Mouse (Mus musculus) c-Kit-positive CD71-positive TER-119-negative erythroid progenitor cells, embryonic 14.5 days (primary cell): ENCODE data around the gene Miga1.

Experiments
- DNase-seq: peaks from one replicate; pipeline ENCODE4 v3.0.0-alpha.2; 2013; ENCODE audit warnings: low read depth

Gene Miga1

GRCm38 (mm10) chr3:152284759-152285158 lies 55.4 kb downstream of the Miga1 start:
- DNase-seq = no peak

- no peak for DNase-seq
Observed at GRCm38 (mm10) chr3:152284306-152284705, 55.9 kb downstream of the Miga1 start.

DNA sequence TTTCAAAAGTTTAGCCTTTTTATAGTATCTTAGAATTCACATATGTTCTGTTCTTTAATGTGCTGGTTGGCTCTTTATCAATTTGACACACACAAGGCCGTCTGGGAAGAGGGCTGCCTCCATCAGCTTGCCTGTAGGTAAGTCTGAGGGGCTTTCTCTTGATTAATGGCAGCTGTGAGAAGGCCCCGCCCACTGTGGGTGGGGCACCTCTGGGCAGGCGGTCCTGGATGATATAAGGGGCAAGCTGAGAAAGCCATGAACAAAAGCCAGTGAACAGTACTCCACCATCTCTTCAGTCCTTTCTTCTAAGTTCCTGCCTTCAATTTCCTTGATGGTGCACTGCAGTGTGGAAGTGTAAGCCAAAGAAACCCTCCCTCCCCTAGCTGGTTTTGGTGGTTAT lies 58.1 kb downstream of the Miga1 start:
- peak; percentile 34 for DNase-seq

GRCm38 (mm10) chr3:152278431-152278830 lies 61.8 kb downstream of the Miga1 start:
- DNase-seq = no peak

DNA sequence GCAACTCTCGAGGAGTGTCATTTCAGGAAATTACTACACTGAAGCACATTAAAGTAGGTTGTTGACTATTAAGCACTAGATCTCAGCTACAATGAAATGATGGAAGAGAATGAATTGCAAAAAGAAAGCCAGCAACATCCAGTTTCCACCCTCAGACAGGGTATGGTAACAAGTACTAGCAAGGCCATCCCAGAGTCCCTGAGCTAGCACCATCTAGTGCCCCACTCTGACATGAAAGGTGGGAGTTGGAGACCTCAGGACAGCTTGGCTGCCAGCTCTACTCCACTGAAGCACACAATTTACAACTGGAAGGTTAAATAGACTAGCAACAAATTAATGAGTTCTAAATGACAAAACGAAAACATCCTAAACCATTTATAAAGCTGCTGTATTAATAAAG lies 62.3 kb downstream of the Miga1 start:
- DNase-seq = no peak

GRCm38 (mm10) chr3:152276935-152277334 lies 63.3 kb downstream of the Miga1 start:
- no peak for DNase-seq

- DNase-seq = no peak
Observed at GRCm38 (mm10) chr3:152275008-152275407, 65.2 kb downstream of the Miga1 start.

- no peak for DNase-seq
Observed at GRCm38 (mm10) chr3:152272974-152273685, 67.1 kb downstream of the Miga1 start.

DNA sequence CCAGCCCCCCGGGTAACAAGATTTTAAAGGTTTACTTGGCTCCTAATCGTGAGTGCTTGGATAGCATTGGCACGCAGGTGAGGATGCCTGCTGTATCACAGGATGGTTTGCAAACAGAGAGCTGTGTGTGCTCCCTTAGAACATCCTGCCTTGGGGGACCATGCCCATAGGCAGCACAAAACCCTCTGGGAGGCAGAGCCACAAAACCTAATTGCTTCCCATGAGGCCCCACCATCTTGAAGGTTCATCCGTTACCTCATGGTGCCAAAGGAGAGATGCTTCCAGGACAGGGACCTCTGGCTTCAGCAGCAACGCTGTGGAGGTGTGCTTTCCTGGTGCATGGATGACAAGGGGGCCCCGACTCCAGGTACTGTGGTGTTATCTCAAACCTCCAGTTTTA lies 68.3 kb downstream of the Miga1 start:
- DNase-seq = no peak

- DNase-seq = no peak
Observed at GRCm38 (mm10) chr3:152271071-152271710, 69.0 kb downstream of the Miga1 start.

GRCm38 (mm10) chr3:152268099-152268498 lies 72.1 kb downstream of the Miga1 start:
- DNase-seq = no peak

DNA sequence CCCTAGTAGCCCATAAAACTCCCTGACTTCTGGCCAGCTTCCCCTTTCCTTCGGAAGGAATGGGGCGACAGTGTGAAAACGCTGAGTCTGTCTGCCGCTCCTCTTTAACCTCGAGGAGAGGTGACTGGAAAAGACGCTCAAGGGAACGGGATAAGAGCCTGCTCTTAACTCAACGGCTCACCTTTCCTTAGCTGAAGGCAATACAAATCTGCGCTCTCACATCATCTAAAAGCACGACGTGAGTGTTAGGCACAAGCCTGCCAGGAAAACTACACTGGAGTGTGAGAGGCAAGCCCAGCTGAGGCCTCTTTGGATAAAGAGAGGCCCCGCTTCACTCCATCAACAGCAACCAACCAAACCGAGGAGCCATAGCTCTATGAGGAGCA lies 74.2 kb downstream of the Miga1 start, which contains the start of gene Nexn:
Nexn (minus strand) TSS at position 315 of the 386 bp plus-strand sequence.
- no peak for DNase-seq

- DNase-seq = no peak
Observed at GRCm38 (mm10) chr3:152265351-152266035, 74.7 kb downstream of the Miga1 start.

DNA sequence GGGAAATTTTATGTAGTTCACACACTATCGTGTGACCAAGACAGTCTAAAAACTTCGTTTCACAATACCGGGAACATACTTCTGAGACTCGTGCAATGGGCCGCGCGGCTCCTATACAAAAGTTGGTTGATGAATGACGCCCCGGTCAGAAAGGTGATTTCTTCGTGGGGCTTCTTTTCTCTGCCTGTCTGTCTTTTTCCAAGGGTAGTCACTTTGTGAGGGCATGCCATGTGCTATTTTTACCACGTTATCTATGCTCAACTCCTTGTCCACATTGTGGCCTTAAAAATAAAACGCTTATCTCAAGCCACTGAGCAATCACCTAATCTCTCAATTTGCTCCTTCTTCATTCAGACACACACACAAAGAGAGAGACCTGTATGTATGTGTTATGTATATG lies 75.4 kb downstream of the Miga1 start:
- no peak for DNase-seq

- DNase-seq = no peak
Observed at GRCm38 (mm10) chr3:152264374-152264773, 75.8 kb downstream of the Miga1 start.

GRCm38 (mm10) chr3:152261948-152262347 lies 78.3 kb downstream of the Miga1 start:
- DNase-seq = no peak

GRCm38 (mm10) chr3:152261436-152261835 lies 78.8 kb downstream of the Miga1 start:
- DNase-seq = no peak

DNA sequence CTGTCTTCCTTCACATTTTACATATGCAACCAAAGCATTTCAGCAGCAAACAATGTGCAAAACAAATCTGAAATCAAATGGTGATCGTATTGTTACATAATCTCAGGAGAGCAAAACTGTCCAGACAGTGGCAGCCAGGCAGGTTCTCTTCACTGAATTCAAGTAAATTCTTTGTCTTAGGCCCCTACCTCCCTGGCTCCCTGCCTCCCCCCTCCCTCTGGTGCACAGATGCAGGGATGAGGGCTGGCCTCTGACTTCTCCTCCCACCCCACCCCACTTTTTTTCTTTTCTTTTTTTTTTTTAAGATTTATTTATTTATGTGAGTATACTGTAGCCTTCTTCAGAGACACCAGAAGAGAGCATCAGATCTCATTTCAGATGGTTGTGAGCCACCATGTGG lies 79.8 kb downstream of the Miga1 start:
- DNase-seq = no peak

- DNase-seq = peak; percentile 70
Observed at GRCm38 (mm10) chr3:152259409-152259808, 80.8 kb downstream of the Miga1 start.

DNA sequence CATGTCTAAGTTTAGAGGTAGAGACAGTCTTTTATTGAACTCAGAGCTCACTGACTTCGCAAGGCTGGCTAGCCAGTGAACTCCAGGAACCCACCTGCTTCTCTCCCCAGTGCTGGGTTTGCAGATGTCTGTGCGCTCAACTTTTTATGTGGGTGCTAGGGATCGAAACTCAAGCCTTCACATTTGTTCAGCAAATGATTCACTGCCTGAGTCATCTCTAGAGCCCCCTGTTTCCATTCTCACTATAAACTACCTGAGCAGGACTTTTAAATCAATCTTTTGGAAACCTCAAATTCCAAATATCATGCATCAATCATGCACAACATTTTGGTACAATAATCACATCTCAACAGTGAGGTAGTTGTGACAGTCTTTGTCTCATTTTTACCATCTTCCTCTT lies 82.7 kb downstream of the Miga1 start:
- DNase-seq = no peak

- DNase-seq = no peak
Observed at GRCm38 (mm10) chr3:152250487-152250886, 89.7 kb downstream of the Miga1 start.

- DNase-seq = no peak
Observed at GRCm38 (mm10) chr3:152247708-152248107, 92.5 kb downstream of the Miga1 start.

DNA sequence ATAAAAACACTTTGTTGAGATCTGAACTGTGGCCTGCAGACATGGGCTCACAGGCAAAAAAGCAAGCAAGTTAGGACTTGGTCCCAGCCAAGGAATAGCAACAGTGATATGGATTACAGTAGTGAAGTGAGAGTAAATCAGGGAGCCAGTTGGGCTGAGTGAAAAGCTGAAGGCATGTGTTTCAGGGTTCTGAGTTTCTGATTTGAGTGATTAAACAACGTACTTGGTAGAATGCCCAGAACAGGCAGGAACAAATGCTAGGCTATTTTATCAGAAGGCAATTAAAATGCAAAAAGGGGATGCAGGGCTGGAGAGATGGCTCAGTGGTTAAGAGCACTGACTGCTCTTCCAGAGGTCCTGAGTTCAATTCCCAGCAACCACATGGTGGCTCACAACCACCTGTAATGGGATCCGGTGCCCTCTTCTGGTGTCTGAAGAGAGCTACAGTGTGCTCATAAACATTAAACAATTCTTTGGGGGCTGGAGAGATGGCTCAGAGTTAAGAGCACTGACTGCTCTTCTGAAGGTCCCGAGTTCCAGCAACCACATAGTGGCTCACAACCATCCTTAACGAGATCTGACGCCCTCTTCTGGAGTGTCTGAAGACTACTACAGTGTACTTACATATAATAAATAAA lies 94.8 kb downstream of the Miga1 start:
- DNase-seq = no peak
